Mouse (Mus musculus): Measurements from ENCODE around the gene Asprv1. TPM values are rescaled to one million over a fixed set of nuclear protein-coding genes. Genes with fewer than 3 reads are reported as not detected.

The Asprv1 gene
- total RNA-seq, 1 experiment = 0.71 TPM

DNA sequence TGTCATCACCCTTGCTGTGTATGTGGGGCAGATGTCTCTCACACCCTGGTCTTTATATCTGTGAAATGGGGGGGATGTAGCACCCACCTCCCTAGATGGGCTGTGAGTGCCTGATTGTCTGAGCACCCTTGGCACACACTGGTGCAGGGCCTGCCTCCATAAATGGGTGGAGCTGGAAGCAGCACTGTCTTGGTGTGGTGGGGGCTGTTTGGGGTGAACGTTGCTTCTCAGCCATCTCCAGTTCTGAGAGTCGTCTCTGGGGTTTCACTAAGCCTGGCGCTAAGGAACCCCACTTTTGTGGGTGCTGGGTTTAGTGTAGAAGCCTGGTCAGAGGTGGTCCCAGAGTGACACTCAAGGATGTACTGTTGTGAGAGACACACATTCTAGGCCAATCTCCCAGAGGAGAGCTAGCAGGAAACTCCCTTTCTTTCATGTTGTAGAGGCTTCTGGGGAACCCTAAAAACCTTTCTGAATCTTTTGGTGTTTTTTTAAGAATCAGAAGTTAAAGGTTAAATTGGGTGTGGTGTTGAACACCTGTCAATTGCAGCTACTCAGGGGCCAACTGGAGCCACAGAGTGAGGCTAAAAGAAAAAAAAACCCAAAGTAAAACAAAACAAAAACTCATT is 16.9 kb downstream of the Asprv1 start:
- no peak for DNase-seq (ENCODE audit: low read depth, low spot score)
- Histone ChIP-seq H3K27ac (ENCODE audit: insufficient read depth, low read depth, low read length, poor library complexity, severe bottlenecking) (no peak overlapping the region), H3K4me3 (ENCODE audit: insufficient read depth in 1 of 2, low read depth in 1 of 2, low read length in 2 of 2, poor library complexity in 1 of 2, severe bottlenecking in 1 of 2) (no peak overlapping the region), H3K9me3 (ENCODE audit: control insufficient read depth, insufficient read depth, low read depth, low read length) (no peaks in the 10 kb centered on the region), H3K9ac (ENCODE audit: insufficient read depth, low read depth, low read length, poor library complexity, severe bottlenecking) (no peak overlapping the region), H3K36me3 (ENCODE audit: control insufficient read depth, insufficient read depth, low read length, poor library complexity, severe bottlenecking) (0 out of 2 replicates have a peak, but pooled peaks cover 2% of the 10 kb centered on the region), H3K4me1 (ENCODE audit: control insufficient read depth in 2 of 2, insufficient read depth in 2 of 2, low read length in 2 of 2, poor library complexity in 1 of 2) (peaks cover 2% of the 10 kb centered on the region in 2 experiments; a peak in 1 of 4 replicates)
- no peak for TF ChIP-seq ZC3H11A (IDR thresholded peaks at IDR 0.05; ENCODE audit: borderline replicate concordance, low read depth, low read length)
- TF ChIP-seq MAFK (IDR thresholded peaks at IDR 0.05; ENCODE audit: insufficient read depth, low read depth, low read length) = no peak
- TF ChIP-seq ZNF384 (IDR thresholded peaks at IDR 0.05; ENCODE audit: low read depth, low read length) = no peak
- TF ChIP-seq HCFC1 (IDR thresholded peaks at IDR 0.05; ENCODE audit: borderline replicate concordance, insufficient read depth, low read length) = no peak
- in situ Hi-C loops (cut with MboI; ENCODE audit: low sequenced_read_pairs in 2 of 2, unreplicated experiment in 2 of 2) = no loop called here

DNA sequence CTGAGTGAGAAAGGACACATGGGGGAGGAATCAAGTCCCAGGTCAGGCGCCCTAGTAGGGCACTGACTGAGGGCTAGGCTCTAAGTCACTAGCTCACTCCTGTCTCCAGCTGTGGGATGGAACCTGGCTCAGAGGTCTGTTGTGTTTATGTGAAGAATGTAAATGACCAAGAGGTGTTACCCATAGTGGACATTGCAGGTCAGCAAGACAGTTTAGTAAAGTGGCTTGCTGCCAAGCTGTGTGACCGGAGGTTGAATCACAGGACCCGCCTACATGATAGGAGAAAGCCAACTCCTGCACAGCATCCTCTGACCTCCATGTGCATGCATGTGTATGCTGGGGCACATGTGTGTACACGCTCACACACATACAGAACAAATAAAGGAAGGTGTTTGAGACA is 17.6 kb downstream of the Asprv1 start:
- H3K27ac ChIP-seq (ENCODE audit: insufficient read depth, low read depth, low read length, poor library complexity, severe bottlenecking) = no peak overlapping the region
- TF ChIP-seq HCFC1 (IDR thresholded peaks at IDR 0.05; ENCODE audit: borderline replicate concordance, insufficient read depth, low read length) = no peak
- TF ChIP-seq ZNF384 (IDR thresholded peaks at IDR 0.05; ENCODE audit: low read depth, low read length) = no peak
- no peak for TF ChIP-seq MAFK (IDR thresholded peaks at IDR 0.05; ENCODE audit: insufficient read depth, low read depth, low read length)
- no peak for TF ChIP-seq CHD2 (IDR thresholded peaks at IDR 0.05; ENCODE audit: low read depth, low read length)
- no peak for TF ChIP-seq ZC3H11A (IDR thresholded peaks at IDR 0.05; ENCODE audit: borderline replicate concordance, low read depth, low read length)

DNA sequence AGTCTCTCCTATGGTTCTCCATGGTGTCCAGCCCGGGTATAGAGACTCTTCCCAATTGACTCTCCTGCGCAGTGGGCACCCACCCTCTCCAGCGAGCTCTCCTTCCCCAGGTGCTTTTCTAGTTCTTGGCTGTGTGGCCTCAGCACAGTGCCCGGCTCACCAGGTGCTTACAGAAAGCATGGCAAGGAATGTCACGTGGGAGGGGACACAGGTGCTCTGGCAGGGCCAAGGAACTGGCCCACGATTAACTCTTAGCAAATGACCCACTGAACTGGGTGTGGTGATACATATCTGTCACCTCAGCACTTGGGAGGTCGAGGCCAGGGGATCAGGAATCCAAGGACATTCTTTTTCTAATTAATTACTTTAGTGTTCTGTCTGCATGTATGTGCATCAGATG is 18.2 kb downstream of the Asprv1 start:
- Histone ChIP-seq H3K27ac (ENCODE audit: insufficient read depth, low read depth, low read length, poor library complexity, severe bottlenecking) (no peak overlapping the region), H3K9ac (ENCODE audit: insufficient read depth, low read depth, low read length, poor library complexity, severe bottlenecking) (no peak overlapping the region), H3K36me3 (ENCODE audit: control insufficient read depth, insufficient read depth, low read length, poor library complexity, severe bottlenecking) (peaks cover 4% of the 10 kb centered on the region; the same call in 1 of the 2 replicates), H3K4me1 (ENCODE audit: control insufficient read depth in 2 of 2, insufficient read depth in 2 of 2, low read length in 2 of 2, poor library complexity in 1 of 2) (peaks cover 2% of the 10 kb centered on the region in 2 experiments; a peak in 1 of 4 replicates), H3K9me3 (ENCODE audit: control insufficient read depth, insufficient read depth, low read depth, low read length) (no peaks in the 10 kb centered on the region), H3K4me3 (ENCODE audit: insufficient read depth in 1 of 2, low read depth in 1 of 2, low read length in 2 of 2, poor library complexity in 1 of 2, severe bottlenecking in 1 of 2) (no peak overlapping the region)
- no peak for DNase-seq (ENCODE audit: low read depth, low spot score)
- in situ Hi-C loops (cut with MboI; ENCODE audit: low sequenced_read_pairs in 2 of 2, unreplicated experiment in 2 of 2) = no loop called here
- no peak for TF ChIP-seq CHD2 (IDR thresholded peaks at IDR 0.05; ENCODE audit: low read depth, low read length)
- TF ChIP-seq ZNF384 (IDR thresholded peaks at IDR 0.05; ENCODE audit: low read depth, low read length) = no peak
- no peak for TF ChIP-seq MAFK (IDR thresholded peaks at IDR 0.05; ENCODE audit: insufficient read depth, low read depth, low read length)
- no peak for TF ChIP-seq HCFC1 (IDR thresholded peaks at IDR 0.05; ENCODE audit: borderline replicate concordance, insufficient read depth, low read length)
- TF ChIP-seq ZC3H11A (IDR thresholded peaks at IDR 0.05; ENCODE audit: borderline replicate concordance, low read depth, low read length) = no peak

More for the DNA sequence above, 17.6 kb downstream of the Asprv1 start:
- DNase-seq (ENCODE audit: low read depth, low spot score) = no peak
- Histone ChIP-seq H3K36me3 (ENCODE audit: control insufficient read depth, insufficient read depth, low read length, poor library complexity, severe bottlenecking) (peaks cover 2% of the 10 kb centered on the region; the same call in 1 of the 2 replicates), H3K4me1 (ENCODE audit: control insufficient read depth in 2 of 2, insufficient read depth in 2 of 2, low read length in 2 of 2, poor library complexity in 1 of 2) (peaks cover 2% of the 10 kb centered on the region in 2 experiments; a peak in 1 of 4 replicates), H3K9ac (ENCODE audit: insufficient read depth, low read depth, low read length, poor library complexity, severe bottlenecking) (no peak overlapping the region), H3K4me3 (ENCODE audit: insufficient read depth in 1 of 2, low read depth in 1 of 2, low read length in 2 of 2, poor library complexity in 1 of 2, severe bottlenecking in 1 of 2) (no peak overlapping the region), H3K9me3 (ENCODE audit: control insufficient read depth, insufficient read depth, low read depth, low read length) (no peaks in the 10 kb centered on the region)
- in situ Hi-C loops (cut with MboI; ENCODE audit: low sequenced_read_pairs in 2 of 2, unreplicated experiment in 2 of 2) = no loop called here

DNA sequence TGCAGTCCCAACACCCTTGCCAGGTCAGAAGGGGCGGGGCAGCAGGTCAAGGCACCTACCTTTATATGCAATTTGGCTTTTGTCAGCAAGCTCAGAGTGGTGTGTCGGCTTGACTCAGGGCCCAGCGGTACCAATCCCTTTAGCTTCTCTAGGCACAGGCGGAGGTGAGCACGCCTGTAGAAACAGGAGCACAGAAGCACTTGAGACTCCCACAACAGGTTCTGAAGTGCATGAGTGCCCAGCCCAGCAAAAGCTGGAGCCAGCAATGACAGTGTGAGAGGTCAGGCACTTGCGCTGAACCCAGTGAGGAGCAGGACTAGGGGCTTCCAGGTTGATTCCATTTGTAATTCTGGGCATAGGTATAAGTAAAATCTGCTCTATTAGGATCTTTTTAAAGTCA is 25.1 kb downstream of the Asprv1 start:
- in situ Hi-C loops (cut with MboI; ENCODE audit: low sequenced_read_pairs in 2 of 2, unreplicated experiment in 2 of 2) = no loop called here
- Histone ChIP-seq H3K4me1 (ENCODE audit: control insufficient read depth in 2 of 2, insufficient read depth in 2 of 2, low read length in 2 of 2, poor library complexity in 1 of 2) (no peaks in the 10 kb centered on the region), H3K27ac (ENCODE audit: insufficient read depth, low read depth, low read length, poor library complexity, severe bottlenecking) (no peak overlapping the region), H3K9me3 (ENCODE audit: control insufficient read depth, insufficient read depth, low read depth, low read length) (no peaks in the 10 kb centered on the region), H3K36me3 (ENCODE audit: control insufficient read depth, insufficient read depth, low read length, poor library complexity, severe bottlenecking) (peaks cover 4% of the 10 kb centered on the region; the same call in 1 of the 2 replicates), H3K9ac (ENCODE audit: insufficient read depth, low read depth, low read length, poor library complexity, severe bottlenecking) (no peak overlapping the region), H3K4me3 (ENCODE audit: insufficient read depth in 1 of 2, low read depth in 1 of 2, low read length in 2 of 2, poor library complexity in 1 of 2, severe bottlenecking in 1 of 2) (no peak overlapping the region)
- TF ChIP-seq HCFC1 (IDR thresholded peaks at IDR 0.05; ENCODE audit: borderline replicate concordance, insufficient read depth, low read length) (no peak), ZC3H11A (IDR thresholded peaks at IDR 0.05; ENCODE audit: borderline replicate concordance, low read depth, low read length) (no peak), MAFK (IDR thresholded peaks at IDR 0.05; ENCODE audit: insufficient read depth, low read depth, low read length) (no peak), ZNF384 (IDR thresholded peaks at IDR 0.05; ENCODE audit: low read depth, low read length) (no peak), CHD2 (IDR thresholded peaks at IDR 0.05; ENCODE audit: low read depth, low read length) (no peak)
- DNase-seq (ENCODE audit: low read depth, low spot score) = no peak

Measured in ES-E14 (cell line).